Mouse (Mus musculus) right cerebral cortex, adult 18-20 months (tissue): ENCODE data around the gene Aadacl4.
"Not testable (repeated sequence)": the region's sequence is repeated elsewhere in the genome, so short reads cannot be mapped to it uniquely, and the experiment has no call there.

Experiments
- DNase-seq: peaks from one replicate; pipeline ENCODE4 v3.0.0; 2022; ENCODE audit warnings: mixed read lengths

Aadacl4 gene

GRCm38 (mm10) chr4:144613407-144613806, at the start of gene Aadacl4:
Gene Aadacl4 (plus strand): TSS chr4:144613707.
- no peak for DNase-seq

- DNase-seq, result no peak
Observed at GRCm38 (mm10) chr4:144565034-144565433, 48.5 kb upstream of the Aadacl4 start, which contains the start of gene Gm13124. Gene Gm13124 (minus strand): TSS chr4:144565134.

GRCm38 (mm10) chr4:144567752-144568151, 45.8 kb upstream of the Aadacl4 start:
- DNase-seq, result no peak

GRCm38 (mm10) chr4:144586207-144586606, 27.3 kb upstream of the Aadacl4 start:
- not testable (repeated sequence) for DNase-seq

- DNase-seq, result no peak
Observed at GRCm38 (mm10) chr4:144592790-144593189, 20.7 kb upstream of the Aadacl4 start.

- no peak for DNase-seq
Observed at GRCm38 (mm10) chr4:144614586-144614985, 1.1 kb downstream of the Aadacl4 start.

- no peak for DNase-seq
Observed at GRCm38 (mm10) chr4:144638263-144638662, 24.8 kb downstream of the Aadacl4 start.
